Mouse (Mus musculus) forebrain, embryonic 14.5 days (tissue): ENCODE measurements at regions not wholly inside any gene's neighbourhood (a gene's known extent, or its start where the extent isn't known, plus 50 kb on each side); places are given as distances from the start of the nearest gene placed in this dataset.
A peak's percentile ranks its signal among the peaks of the same experiment; 100 is the strongest.

Source experiments
- ATAC-seq: fragments of 200-750 bp; cut with Nextera tagmentation; 2 replicates; pipeline ENCODE4 v1.8.0; 2017; ENCODE audit warnings: mild to moderate bottlenecking, moderate library complexity
- DNase-seq: peaks from one replicate; pipeline ENCODE4 v3.0.0-alpha.2; 2015; ENCODE audit warnings: low spot score
- H3K27ac ChIP-seq: fragments of 300-500 bp; sonication (generic); 2 replicates; pipeline ENCODE4 v1.5.1; 2014; ENCODE audit warnings: low read depth, mild to moderate bottlenecking, control low read depth, low read length, moderate library complexity
- H3K27me3 ChIP-seq: fragments of 300-500 bp; sonication (generic); replicated peaks from 2 replicates; pipeline ENCODE4 v1.6.1; 2014; ENCODE audit warnings: low read length, control low read depth, mixed read lengths; ENCODE audit not compliant: control insufficient read depth, insufficient read depth
- H3K36me3 ChIP-seq: fragments of 300-500 bp; sonication (generic); 2 replicates; pipeline ENCODE4 v1.6.1; 2014; ENCODE audit warnings: low read length, control low read depth; ENCODE audit not compliant: control insufficient read depth, insufficient read depth
- H3K4me1 ChIP-seq: fragments of 300-500 bp; sonication (generic); 2 replicates; pipeline ENCODE4 v1.6.1; 2014; ENCODE audit warnings: antibody characterized with exemption, low read length, control low read depth; ENCODE audit not compliant: control insufficient read depth, insufficient read depth
- H3K4me2 ChIP-seq: fragments of 300-500 bp; sonication (generic); 2 replicates; pipeline ENCODE4 v1.6.1; 2014; ENCODE audit warnings: mild to moderate bottlenecking, control low read depth, low read length
- H3K4me3 ChIP-seq: fragments of 300-500 bp; sonication (generic); 2 replicates; pipeline ENCODE4 v1.5.1; 2014; ENCODE audit warnings: low read depth, low read length, control low read depth
- H3K9ac ChIP-seq: fragments of 300-500 bp; sonication (generic); 2 replicates; pipeline ENCODE4 v1.6.1; 2014; ENCODE audit warnings: mild to moderate bottlenecking, low read length, control low read depth, moderate library complexity
- H3K9me3 ChIP-seq: fragments of 300-500 bp; sonication (generic); replicated peaks from 2 replicates; pipeline ENCODE4 v1.6.1; 2016; ENCODE audit warnings: low read length, control low read depth, mixed read lengths; ENCODE audit not compliant: control insufficient read depth
- WGBS: fragments of 180-500 bp; shearing (Covaris S2); extraction: QIAGEN DNeasy Blood & Tissue Kit; methylation state at CpG from one replicate; pipeline ENCODE4 v1.1.7; 2014; 5-methylcytosine and 5-hydroxymethylcytosine counted together

GRCm38 (mm10) chr8:97564655-97565054 lies 1676.3 kb upstream of the Got2 start:
- Histone ChIP-seq H3K4me1 (no peaks in the 10 kb centered on the region), H3K27me3 (no peaks in the 10 kb centered on the region), H3K9me3 (no peaks in the 10 kb centered on the region), H3K4me2 (no peak overlapping the region), H3K4me3 (no peak overlapping the region), H3K36me3 (no peaks in the 10 kb centered on the region), H3K27ac (no peak overlapping the region), H3K9ac (no peak overlapping the region)
- no peak for ATAC-seq
- DNase-seq, result no peak
- 82% methylated on average over 3 of the region's 3 CpGs for WGBS

DNA sequence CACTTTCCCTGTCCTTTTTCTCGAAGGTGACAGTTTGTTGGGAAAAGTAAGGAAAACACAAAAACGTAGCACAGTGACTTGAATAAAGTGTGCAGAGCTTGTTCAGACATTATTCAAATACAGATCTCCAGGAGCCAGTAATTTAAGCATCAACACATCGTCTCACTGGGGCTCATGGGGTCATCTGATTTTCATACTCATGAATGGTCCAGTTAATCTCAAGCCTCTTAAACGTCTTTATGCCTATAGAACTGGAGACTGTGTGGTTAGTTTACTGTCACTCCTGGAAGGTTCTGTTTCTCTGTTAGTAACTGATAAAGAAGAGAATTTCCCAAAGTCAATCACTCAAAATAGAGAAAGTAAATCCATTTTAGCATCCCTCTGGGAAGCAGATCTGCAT lies 1655.5 kb upstream of the Got2 start:
- no peak for DNase-seq
- H3K36me3 ChIP-seq, result no peaks in the 10 kb centered on the region
- H3K27me3 ChIP-seq, result no peaks in the 10 kb centered on the region
- 46% methylated on average over 4 of the region's 4 CpGs for WGBS
- H3K4me2 ChIP-seq, result no peak overlapping the region
- no peaks in the 10 kb centered on the region for H3K4me1 ChIP-seq
- no peak for ATAC-seq
- H3K9ac ChIP-seq, result no peak overlapping the region
- no peak overlapping the region for H3K27ac ChIP-seq
- no peak overlapping the region for H3K4me3 ChIP-seq
- H3K9me3 ChIP-seq, result no peaks in the 10 kb centered on the region

DNA sequence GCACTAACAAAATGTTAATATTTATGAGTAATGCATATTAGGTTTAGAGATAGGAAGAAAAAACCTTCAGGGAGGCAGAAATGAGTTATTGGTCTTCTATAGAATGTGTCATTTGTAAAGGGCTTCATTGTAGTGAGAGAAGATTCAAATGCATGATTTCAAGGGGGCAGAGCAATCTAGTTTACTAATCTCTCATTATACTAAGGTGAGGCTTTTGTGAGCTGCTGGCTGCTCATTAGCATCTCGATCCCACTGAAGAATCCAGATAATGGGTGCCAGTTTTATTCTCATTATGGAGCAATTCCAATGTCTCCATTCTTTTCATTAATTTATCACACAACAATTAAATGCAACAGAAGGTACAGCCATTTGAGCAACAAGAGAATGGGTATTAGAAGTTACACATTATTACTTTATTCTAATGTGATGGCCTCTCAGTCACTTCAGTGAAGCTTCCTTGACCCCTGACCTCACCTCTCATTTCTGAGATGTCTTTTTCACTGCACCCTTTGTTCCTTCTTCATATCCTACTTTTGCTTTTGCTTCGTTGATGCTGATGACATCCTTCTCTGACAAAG lies 1644.8 kb upstream of the Got2 start:
- Histone ChIP-seq H3K36me3 (no peaks in the 10 kb centered on the region), H3K9me3 (no peaks in the 10 kb centered on the region), H3K4me2 (no peak overlapping the region), H3K4me1 (0 out of 2 replicates have a peak, but pooled peaks cover 4% of the 10 kb centered on the region), H3K9ac (no peak overlapping the region), H3K27me3 (no peaks in the 10 kb centered on the region), H3K4me3 (no peak overlapping the region), H3K27ac (no peak overlapping the region)
- ATAC-seq (peak; percentile 77), DNase-seq (peak; percentile 62)
- WGBS, result 5% methylated on average over 2 of the region's 2 CpGs
